Mouse (Mus musculus): Measurements from ENCODE around the gene Ski. TPM values are rescaled to one million over a fixed set of nuclear protein-coding genes. Genes with fewer than 3 reads are reported as not detected.

Ski gene
- total and polyA plus RNA-seq, 2 experiments from 2014 or later, result 8.4 to 63.1 TPM

DNA sequence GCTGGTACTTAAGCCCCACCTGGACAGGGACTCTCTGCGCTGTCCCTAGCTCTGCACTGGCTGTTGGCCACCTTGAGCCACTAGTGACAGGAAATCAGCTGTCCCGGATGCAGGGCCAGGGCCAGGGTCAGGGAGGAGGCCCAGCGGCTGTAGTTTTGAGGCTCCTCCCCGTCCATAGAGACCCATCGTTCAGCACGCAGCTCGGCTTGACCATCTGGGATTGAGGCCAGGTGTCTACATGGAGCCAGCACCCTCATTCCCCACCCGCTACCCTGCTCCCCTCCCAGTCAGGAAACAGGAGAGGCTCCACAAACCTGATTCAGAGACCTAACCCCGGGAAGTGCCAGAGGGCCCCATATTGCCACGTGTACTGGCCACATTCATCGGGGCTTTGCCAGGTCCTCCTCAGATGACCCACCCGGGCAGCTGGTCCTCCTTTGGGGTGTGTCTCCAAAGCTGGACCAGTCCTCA lies 81.6 kb downstream of the Ski start:
- no peak for DNase-seq (ENCODE audit: low spot score)
- Histone ChIP-seq H3K4me1 (ENCODE audit: insufficient read depth, low read length) (peaks cover 11% of the 10 kb centered on the region; the same call in 1 of the 2 replicates), H3K9me3 (ENCODE audit: low read length) (no peaks in the 10 kb centered on the region), H3K4me2 (ENCODE audit: low read depth, low read length, poor library complexity, severe bottlenecking) (no peak overlapping the region), H3K36me3 (ENCODE audit: insufficient read depth, low read length) (no peaks in the 10 kb centered on the region), H3K27me3 (ENCODE audit: insufficient read depth, low read length) (no peaks in the 10 kb centered on the region), H3K9ac (replicated peaks; ENCODE audit: low read length, poor library complexity, severe bottlenecking) (no peak overlapping the region), H3K4me3 (ENCODE audit: low read depth, low read length) (no peak overlapping the region), H3K27ac (ENCODE audit: low read depth, low read length) (no peak overlapping the region)
- ATAC-seq (ENCODE audit: low FRiP score), result no peak
- WGBS, result 71% methylated on average over 12 of the region's 12 CpGs
- TF ChIP-seq CTCF (IDR thresholded peaks at IDR 0.05), result no peak

DNA sequence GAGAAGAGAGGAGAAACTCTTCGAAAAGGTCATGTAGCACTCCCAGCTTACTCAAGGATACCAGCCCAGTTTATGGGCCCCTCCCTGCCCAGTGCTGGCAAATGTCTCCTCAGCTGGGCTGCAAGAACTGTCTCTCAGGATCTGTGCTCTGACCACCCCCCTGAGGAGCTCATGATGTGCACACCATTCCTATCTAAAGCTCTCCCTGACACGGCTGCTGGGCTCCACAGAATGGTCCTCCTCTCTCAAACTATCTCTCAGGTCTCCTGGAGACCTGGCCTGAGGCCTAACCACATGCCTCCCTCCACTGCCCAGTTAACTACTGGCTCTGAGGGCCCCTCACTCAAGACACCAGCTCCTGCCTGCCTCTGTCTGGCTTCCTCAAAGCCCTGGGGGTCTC lies 82.2 kb downstream of the Ski start:
- DNase-seq (ENCODE audit: low spot score) (no peak), ATAC-seq (ENCODE audit: low FRiP score) (no peak)
- Histone ChIP-seq H3K9ac (replicated peaks; ENCODE audit: low read length, poor library complexity, severe bottlenecking) (no peak overlapping the region), H3K36me3 (ENCODE audit: insufficient read depth, low read length) (no peaks in the 10 kb centered on the region), H3K27ac (ENCODE audit: low read depth, low read length) (no peak overlapping the region), H3K4me1 (ENCODE audit: insufficient read depth, low read length) (peaks cover 11% of the 10 kb centered on the region; the same call in 1 of the 2 replicates), H3K27me3 (ENCODE audit: insufficient read depth, low read length) (no peaks in the 10 kb centered on the region), H3K4me3 (ENCODE audit: low read depth, low read length) (no peak overlapping the region), H3K4me2 (ENCODE audit: low read depth, low read length, poor library complexity, severe bottlenecking) (no peak overlapping the region), H3K9me3 (ENCODE audit: low read length) (no peaks in the 10 kb centered on the region)
- TF ChIP-seq CTCF (IDR thresholded peaks at IDR 0.05), result no peak
- WGBS, result 64% methylated on average over 2 of the region's 2 CpGs

DNA sequence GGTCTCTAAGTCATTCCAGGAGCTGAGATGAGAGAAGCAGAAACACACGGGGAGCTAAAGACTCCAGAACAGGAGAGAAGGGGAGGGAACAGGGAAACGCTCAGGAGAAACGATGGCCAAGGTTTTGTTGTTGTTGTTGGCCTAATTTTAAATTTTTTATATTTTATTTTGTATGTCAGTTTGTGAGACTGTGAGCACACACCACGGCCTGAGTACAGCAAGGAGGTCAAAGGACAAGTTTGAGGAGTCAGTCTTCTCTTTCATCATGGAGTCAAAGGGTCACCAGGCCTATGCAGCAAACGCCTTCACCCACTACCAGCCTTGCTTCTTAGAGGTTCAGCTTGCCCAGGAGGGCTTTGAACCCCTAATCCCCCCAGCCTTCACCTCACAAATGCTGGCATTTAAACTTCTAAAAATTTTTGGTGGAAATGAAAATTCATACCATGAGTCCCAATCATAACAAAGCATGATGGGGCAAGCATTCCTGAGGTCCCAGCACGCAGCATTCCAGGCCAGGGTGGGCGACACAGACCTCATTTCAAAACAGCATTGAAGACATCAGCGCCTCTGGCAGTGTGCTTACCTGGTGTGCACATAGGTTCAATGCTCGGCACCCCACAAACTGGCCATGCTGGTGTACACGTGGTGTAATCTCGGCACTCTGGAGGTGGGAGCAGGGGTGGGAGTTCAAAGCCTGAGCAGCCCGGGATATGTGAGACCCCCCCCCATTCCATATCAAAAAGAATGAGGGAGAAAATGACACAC lies 82.9 kb downstream of the Ski start:
- Histone ChIP-seq H3K4me3 (ENCODE audit: low read depth, low read length) (no peak overlapping the region), H3K27ac (ENCODE audit: low read depth, low read length) (no peak overlapping the region), H3K36me3 (ENCODE audit: insufficient read depth, low read length) (no peaks in the 10 kb centered on the region), H3K4me2 (ENCODE audit: low read depth, low read length, poor library complexity, severe bottlenecking) (no peak overlapping the region), H3K9me3 (ENCODE audit: low read length) (no peaks in the 10 kb centered on the region), H3K9ac (replicated peaks; ENCODE audit: low read length, poor library complexity, severe bottlenecking) (no peak overlapping the region), H3K4me1 (ENCODE audit: insufficient read depth, low read length) (peaks cover 11% of the 10 kb centered on the region; the same call in 1 of the 2 replicates), H3K27me3 (ENCODE audit: insufficient read depth, low read length) (no peaks in the 10 kb centered on the region)
- no peak for DNase-seq (ENCODE audit: low spot score)
- no peak for ATAC-seq (ENCODE audit: low FRiP score)
- no peak for TF ChIP-seq CTCF (IDR thresholded peaks at IDR 0.05)
- 87% methylated on average over 12 of the region's 12 CpGs for WGBS

DNA sequence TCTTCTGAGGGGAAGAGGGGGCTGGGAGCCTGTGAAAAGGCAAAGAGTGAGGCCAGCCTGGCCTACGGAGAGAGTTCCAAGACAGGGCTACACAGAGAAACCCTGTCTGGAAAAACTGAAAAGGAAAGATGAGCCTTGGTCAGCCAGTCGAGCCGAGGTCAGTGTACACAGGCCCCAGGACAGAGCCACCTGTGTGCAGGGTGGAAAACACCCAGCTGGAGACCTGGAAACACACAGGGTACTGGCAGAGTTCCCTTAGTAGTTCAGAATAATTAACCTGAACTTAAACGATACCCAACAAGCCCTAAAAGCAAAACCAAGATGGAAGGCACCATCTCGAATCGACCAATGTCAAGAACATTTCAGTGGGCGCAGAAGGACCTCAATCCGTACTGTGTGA lies 83.9 kb downstream of the Ski start:
- TF ChIP-seq CTCF (IDR thresholded peaks at IDR 0.05), result no peak
- ATAC-seq (ENCODE audit: low FRiP score), result no peak
- H3K4me1 ChIP-seq (ENCODE audit: insufficient read depth, low read length), result peaks cover 8% of the 10 kb centered on the region; the same call in 1 of the 2 replicates
- no peak overlapping the region for H3K27ac ChIP-seq (ENCODE audit: low read depth, low read length)
- H3K4me3 ChIP-seq (ENCODE audit: low read depth, low read length), result no peak overlapping the region
- H3K9me3 ChIP-seq (ENCODE audit: low read length), result no peaks in the 10 kb centered on the region
- no peaks in the 10 kb centered on the region for H3K36me3 ChIP-seq (ENCODE audit: insufficient read depth, low read length)
- no peak overlapping the region for H3K4me2 ChIP-seq (ENCODE audit: low read depth, low read length, poor library complexity, severe bottlenecking)
- 86% methylated on average over 8 of the region's 8 CpGs for WGBS
- H3K27me3 ChIP-seq (ENCODE audit: insufficient read depth, low read length), result no peaks in the 10 kb centered on the region
- no peak for DNase-seq (ENCODE audit: low spot score)
- no peak overlapping the region for H3K9ac ChIP-seq (replicated peaks; ENCODE audit: low read length, poor library complexity, severe bottlenecking)

DNA sequence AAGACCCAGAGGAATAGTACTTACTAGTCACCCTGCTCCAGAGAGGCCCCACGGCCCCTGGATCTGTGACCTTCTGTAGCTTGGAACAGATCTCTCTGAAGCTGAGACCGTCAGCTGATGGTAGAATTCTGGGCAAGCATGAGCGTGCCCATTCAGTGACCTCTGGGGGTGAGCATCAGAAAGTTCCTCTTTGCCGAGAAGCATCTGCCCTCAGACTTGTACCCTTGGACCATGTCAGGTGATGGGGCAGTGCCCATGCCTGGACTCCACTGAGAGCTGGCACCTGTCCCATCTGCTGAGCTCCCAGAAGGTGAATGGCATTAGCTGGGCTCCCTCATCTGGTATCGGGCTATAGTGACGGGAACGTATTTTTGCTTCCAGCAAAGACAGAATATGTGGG lies 84.5 kb downstream of the Ski start:
- Histone ChIP-seq H3K36me3 (ENCODE audit: insufficient read depth, low read length) (no peaks in the 10 kb centered on the region), H3K9me3 (ENCODE audit: low read length) (no peaks in the 10 kb centered on the region), H3K4me1 (ENCODE audit: insufficient read depth, low read length) (0 out of 2 replicates have a peak, but pooled peaks cover 5% of the 10 kb centered on the region), H3K4me2 (ENCODE audit: low read depth, low read length, poor library complexity, severe bottlenecking) (no peak overlapping the region), H3K27ac (ENCODE audit: low read depth, low read length) (no peak overlapping the region), H3K27me3 (ENCODE audit: insufficient read depth, low read length) (no peaks in the 10 kb centered on the region), H3K9ac (replicated peaks; ENCODE audit: low read length, poor library complexity, severe bottlenecking) (no peak overlapping the region), H3K4me3 (ENCODE audit: low read depth, low read length) (no peak overlapping the region)
- ATAC-seq (ENCODE audit: low FRiP score), result no peak
- no peak for DNase-seq (ENCODE audit: low spot score)
- no peak for TF ChIP-seq CTCF (IDR thresholded peaks at IDR 0.05)
- WGBS, result 83% methylated on average over 7 of the region's 7 CpGs

DNA sequence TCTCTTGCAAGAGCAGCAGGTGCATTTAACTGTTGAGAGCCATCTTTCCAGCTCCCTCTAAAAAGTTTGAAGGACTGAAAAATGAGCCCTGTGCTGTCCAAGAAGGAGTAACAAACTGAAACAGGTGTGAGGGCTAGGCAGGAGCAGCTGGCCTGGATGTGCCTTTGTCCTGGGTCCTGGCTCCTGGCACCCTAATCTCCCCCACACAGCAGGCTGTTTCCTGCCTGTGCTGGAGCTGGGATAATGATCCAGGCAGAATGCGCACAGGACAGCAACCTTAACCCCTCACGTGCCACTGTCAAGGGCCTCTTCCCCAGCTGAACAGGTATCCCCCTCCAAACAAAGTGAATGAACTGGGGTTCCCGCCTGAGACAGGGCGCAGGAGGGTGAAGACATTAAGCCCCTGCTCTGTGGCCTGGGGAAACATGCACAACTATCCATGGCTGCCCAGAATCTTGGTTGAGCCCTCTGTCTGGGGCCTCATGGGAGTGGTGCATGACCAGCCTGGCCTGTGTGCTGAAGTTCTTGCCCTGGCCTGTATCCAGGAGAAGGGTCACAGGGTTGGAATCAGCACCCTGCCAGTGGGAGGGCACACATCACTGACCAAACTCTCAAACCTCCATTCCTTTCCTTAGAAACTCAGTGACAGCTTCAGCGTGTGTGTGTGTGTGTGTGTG lies 86.3 kb downstream of the Ski start:
- Histone ChIP-seq H3K4me1 (ENCODE audit: insufficient read depth, low read length) (0 out of 2 replicates have a peak, but pooled peaks cover 5% of the 10 kb centered on the region), H3K4me3 (ENCODE audit: low read depth, low read length) (no peak overlapping the region), H3K36me3 (ENCODE audit: insufficient read depth, low read length) (no peaks in the 10 kb centered on the region), H3K4me2 (ENCODE audit: low read depth, low read length, poor library complexity, severe bottlenecking) (no peak overlapping the region), H3K27ac (ENCODE audit: low read depth, low read length) (no peak overlapping the region), H3K27me3 (ENCODE audit: insufficient read depth, low read length) (no peaks in the 10 kb centered on the region), H3K9me3 (ENCODE audit: low read length) (no peaks in the 10 kb centered on the region), H3K9ac (replicated peaks; ENCODE audit: low read length, poor library complexity, severe bottlenecking) (no peak overlapping the region)
- WGBS, result 64% methylated on average over 5 of the region's 5 CpGs
- no peak for ATAC-seq (ENCODE audit: low FRiP score)
- DNase-seq (ENCODE audit: low spot score), result no peak
- no peak for TF ChIP-seq CTCF (IDR thresholded peaks at IDR 0.05)

All from midbrain, postnatal 0 days (tissue).